Mouse (Mus musculus) activated CD4-positive, CD25-positive, alpha-beta regulatory T cell, adult 4 months (primary cell): ENCODE results near the gene Ccdc188. TPM values are rescaled to one million over a fixed set of nuclear protein-coding genes. Genes with fewer than 3 reads are reported as not detected.

ENCODE experiments used
- ATAC-seq: one replicate; pipeline ENCODE4 v1.8.0; 2017
- polyA plus RNA-seq, 2 experiments: library from polyadenylated mRNA; unstranded; fragments of 100-300 nt; shearing (Covaris generic); gene quantifications; one replicate each; pipeline ENCODE4 v1.2.1; 2017

Ccdc188 gene
- polyA plus RNA-seq, 2 experiments from 2014 or later = not detected

DNA sequence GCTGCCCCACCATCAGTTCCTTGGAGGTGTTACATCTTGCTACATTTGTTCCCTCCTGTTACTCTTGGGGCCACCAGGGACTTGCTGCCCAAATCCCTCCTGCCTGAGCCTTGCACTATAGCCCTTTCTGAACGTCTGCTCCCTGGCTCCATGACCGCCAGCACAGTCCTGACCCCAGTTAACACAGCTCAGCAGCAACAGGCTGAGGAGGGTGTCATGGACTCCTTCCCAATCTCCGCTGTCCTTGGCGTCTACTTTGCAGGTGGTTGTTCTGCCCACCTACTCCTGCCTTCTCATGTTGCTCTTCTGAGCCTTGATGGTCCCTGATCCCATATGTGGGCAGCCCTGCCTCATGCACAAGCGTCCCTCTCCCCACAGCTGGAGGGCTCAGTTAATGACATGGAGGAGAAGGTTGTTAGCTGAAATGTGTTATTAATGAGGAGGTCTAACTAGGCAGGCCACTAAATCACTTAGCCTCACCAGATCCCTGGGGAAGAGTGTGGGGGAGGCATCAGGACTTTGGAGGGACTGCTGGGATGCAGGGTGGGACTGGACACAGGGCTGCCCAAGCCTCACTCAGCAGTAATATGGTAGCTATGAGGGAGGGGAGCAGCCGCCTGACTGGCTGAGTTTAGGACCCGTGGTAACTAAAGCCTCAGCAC is 14.1 kb upstream of the Ccdc188 start:
- no peak for ATAC-seq

DNA sequence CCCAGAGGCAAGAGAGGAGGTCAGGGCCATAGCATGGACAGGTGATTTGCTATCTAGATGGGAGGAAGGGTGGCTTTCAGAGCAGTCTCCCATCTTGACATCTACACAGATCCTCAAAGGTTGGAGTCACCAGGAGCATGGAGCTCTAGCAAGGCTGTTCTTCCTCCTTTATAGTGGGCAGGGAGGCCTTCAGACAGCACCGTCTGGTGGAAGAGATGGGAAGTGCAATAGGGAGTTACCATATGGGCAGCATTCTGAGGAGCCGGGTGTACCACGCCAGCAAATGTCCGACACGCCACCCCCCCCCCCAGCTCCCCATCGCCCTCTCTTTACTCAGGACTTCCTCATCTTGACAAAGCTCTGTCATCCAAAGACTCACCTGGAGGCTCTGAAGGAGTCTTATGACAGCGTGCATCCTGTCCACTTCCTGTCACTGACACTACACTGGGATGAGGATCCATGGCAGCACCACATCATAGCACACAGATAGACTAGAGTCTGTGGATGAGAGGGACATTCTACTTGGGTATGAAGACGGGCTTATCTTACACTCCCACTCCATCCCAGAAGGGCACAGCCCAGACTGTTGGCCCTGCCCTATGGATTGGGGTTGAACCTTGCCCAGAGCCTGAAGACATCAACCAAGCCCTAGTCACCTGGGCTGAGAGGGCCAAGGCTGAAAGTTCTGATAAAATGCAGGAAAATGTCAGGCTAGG is 6.8 kb upstream of the Ccdc188 start:
- no peak for ATAC-seq

DNA sequence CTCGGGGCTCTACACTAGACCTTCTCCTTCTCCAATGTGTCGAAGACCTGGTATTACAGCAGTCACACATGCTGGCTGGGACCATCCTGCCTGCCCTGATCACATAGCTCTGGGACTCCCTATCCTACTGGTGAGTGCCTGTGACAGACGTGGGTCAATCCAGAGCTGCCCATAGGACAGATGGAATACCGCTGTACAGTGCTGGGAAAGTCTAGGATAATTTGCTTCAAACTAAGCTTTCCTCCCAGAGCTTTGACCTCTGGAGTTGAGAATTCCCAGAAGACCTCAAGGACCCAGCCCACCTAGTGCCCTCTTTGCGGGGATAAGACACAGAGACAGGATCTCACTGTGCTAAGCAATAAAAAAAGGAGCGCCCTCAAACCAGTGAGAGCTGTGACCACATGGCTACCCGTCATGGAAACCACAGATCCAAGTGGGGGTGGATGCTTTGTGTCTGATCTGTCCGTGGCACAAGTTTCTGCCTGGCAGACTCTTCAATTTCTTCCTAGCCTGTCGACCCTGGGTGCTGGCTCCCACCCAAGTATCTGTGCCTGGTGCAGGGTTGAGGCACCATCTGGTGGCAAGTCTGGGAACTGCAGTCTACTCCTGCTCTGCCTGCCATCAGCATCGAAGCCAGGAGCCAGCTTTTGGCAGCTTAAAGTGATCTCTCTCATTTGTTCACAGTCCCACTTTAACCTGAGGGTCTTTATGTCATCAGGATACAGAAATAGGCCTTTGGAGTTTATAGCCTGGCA is 6.1 kb upstream of the Ccdc188 start:
- peak; percentile 23 for ATAC-seq

DNA sequence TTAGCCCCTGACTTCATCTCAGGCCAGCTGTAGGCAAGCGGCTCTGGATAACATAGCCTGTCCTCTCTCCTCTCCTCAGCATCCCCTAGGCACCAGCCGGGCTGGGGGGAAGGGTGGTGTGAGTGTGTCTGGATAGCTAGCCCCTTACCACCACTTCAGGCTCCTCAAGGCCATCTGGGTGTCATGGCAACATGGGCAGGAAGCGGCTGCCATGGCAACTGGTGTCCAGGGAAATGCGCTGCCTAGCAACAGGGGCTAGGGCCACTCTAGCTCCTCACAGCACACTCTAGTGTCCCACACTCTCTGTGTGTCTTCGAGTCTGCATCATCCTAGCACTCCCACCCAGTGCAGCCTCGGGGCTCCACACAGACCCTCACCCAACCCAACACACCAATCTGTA is 4.0 kb upstream of the Ccdc188 start:
- ATAC-seq = no peak

DNA sequence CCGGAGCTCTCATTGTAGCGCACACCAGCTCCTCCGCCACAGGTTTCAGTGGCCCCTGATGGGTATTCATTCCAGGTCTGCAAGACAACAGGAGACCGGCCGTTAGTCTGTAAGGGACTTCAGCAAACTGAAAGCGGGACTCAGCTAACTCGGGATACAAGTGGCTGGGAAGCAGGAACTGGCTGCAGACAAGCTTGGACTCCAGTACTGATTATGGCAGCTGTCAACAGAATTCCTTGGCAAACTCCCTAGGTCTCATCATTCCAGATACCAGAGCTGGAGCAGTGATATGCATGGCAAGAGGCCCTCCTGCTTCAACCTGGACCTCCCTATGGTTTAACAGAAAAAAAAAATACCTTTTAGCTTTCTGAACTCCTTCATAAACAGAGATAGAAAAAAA is 2.8 kb upstream of the Ccdc188 start:
- no peak for ATAC-seq

DNA sequence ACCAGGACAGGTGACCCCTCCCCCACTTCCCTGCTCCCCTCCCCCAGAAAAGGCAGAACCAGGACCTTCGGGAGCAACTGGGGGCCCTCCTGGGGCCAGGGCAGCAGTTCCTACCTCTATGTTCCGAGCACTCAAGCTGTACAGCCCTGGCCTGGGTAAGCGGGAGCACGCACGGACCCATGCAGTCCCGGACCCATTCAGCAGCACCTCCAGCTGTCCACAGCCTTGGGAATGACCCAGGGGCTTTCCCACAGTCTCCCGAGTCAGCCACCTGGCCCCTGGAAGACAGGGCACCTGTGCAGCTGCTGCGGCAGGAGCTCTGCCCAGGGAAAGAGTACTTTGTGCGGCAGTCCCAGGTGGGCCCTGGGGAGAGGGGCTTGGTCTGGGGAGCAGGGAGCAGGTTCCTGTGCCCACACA is 909 bp downstream of the Ccdc188 start:
- no peak for ATAC-seq

DNA sequence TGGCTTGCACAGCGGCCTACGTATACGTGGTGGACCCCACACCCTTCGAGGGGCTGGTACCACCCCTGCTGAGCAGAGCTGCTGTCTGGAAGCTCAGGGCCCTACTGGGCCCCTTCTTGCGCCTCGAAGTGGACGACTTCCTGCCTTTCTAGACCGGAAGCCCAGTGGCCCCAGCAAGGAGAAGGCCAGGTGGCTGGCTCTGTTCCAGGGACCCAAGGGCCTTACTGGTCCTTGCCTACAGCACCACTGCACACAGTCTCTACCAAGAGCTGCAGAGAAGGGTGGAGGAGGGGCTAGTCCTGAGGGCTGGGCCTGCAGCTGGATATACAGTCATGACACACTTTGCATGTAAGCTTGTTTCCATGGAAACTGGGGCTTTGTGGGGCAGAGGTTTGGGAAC is 2.3 kb downstream of the Ccdc188 start:
- ATAC-seq = no peak

DNA sequence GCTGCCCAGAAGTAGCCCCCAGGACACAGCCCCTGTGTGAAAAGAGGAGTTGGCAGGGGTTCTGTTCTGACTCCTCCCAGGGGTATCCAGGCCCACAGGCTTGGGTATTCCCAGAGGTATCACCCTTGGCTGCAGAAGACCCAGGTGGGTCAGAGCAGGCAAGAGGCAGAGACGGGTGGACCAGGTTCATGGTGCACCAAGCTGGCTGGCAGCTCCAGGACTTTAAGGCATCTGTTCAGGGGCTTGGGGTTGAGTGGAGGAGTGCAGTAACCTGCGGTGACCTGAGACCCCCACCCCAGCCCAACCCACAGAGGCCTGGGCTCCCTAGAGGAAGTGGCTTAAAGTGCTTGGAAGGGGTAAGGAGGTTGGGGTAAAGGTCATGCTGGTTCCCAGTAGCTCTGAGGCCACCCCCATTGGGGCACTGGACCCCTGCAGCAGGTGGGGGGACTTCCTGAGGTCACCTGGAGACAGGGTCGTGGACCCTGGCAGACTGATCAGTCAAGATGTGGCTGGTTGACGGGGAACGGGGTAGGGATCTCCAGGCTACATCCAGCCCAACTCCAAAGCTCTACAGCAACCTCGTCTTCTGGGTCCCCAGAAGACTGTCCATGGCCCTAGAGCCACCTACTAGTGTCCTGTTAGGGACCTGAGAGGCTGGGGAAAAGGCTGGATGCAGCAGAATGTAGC is 3.3 kb downstream of the Ccdc188 start:
- no peak for ATAC-seq

DNA sequence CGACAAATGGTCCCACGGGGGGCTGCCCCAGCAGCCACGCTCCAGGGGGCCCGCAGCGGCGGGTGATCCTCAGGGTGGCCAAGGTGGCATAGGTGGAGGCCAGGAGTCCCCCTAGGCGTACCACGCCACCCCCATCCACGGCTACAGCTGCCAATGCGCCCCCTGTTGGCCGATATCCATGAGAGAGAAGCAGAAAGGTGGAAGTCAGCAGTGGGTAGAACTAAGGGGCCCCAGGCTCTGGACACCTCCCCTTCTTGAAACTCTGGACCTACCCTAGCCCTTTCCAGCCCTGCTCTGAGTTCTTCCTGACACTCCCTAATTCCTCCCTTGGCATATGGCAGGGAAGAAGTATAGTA is 3.8 kb downstream of the Ccdc188 start:
- ATAC-seq = no peak

DNA sequence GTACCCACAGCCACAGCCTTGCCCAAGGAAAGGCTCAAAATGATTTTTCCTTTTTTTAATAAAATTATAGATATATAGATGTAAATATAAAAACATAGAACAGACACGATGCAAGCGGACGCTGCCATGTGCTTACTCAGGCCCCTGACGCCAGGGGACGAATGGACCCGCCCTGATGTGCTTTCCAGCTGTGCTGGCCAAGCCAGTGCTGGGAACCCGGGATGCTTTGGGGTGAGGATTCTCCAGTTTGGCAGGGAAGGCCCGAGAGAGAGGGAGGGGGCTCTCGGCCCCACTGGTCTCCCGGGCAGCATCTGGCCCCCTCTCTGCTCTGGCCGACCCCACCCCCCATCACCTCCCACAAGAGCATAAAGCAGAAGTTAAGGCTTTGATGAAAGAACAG is 4.5 kb downstream of the Ccdc188 start:
- no peak for ATAC-seq

DNA sequence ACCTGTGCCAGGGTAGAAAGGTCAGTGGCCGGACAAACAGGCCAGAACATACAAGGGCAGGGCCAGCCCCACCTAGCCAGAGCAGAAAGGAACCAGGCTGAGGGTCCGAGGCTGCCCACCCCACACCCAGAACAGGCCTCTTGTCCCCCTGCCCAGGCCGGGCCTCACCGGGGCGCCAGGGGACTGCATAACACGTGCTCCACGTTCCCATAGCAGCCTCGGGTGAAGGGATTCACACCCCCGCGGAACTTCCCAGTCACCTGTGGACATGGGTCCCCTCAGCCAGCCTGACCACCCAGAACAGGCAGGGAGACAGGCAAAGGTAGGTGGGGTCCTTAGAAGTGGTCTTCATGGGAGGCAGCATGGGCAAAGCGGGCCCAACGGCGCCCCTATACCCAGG is 9.5 kb downstream of the Ccdc188 start:
- no peak for ATAC-seq

DNA sequence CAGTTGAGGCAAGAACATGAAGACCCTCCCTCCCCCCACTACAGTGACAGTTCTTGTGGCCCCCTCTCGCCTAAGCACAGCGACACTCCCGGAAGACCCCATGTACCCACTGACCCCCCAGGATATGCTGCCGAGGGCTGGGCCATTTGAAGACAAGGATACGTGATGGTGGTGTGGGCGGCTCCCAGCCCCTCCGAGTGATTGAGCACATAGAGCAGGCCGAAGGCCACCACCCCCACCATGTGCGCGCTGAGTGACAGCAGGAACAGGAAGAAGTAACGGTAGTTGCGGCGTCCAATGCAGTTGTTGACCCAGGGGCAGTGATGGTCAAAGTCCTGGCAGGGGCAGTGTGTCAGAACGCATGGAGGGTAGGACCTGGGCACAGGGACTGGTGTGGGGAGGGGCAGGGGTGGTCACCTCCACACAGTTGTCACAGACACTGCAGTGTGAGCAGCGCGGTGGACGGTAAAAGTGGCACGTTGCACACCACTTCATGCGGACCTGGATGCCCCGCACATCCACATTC is 10.3 kb downstream of the Ccdc188 start:
- ATAC-seq = no peak

DNA sequence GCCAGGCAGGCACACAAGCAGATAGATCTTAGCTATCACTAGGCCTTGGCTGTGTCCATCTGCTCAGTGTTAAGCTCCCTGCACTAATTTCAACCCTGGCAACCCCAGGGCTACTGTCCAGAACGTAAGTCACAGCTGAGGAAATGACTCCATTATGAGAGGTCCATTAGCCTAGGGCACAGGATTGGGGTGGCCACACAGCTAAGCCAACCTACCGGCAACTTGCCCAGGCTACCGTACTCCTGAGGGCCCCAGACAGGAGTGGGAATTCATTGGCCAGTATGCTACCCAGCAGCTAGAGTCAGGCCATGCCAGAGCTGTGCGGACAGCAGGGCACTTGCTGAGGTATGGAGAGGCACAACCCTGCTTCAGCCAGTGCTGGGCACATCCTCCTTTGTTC is 11.2 kb downstream of the Ccdc188 start:
- ATAC-seq = no peak

DNA sequence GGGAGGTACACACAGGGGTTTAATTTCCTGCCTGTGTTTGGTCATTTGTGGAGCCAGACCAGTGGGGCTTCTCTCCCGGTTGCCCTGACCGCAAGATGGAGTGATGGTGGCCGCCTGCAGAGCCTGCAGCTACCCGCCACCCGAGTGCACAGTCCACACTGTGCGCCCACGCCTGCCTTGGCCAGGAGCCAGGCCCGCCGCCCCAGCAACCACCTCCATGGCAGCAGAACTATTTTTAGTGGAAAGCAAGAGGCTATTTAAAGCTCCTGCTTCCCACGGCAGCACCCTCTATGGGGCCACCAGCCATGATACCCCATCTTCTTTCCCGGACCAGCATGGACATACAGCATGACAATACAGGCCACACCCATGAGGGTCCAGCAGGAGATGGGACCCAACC is 11.9 kb downstream of the Ccdc188 start:
- no peak for ATAC-seq

DNA sequence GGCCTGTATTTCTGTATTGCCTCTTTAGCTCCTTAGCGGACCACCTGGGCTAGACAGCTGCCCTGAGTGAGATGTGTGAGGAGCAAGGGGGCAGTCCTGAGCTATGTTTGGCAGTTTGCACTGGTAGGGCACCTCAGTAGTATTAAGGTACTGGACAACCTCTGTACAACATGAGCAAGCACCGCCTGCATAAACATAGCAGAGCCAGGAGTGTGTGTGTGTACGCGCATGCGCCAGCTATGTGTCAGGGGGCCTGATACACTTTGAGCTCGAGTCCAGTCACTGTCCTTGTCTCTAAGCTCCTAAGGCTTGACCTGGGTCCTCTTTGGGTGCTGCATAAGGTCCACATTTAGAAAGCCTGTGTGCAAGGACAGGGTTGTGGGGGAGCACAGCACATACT is 12.9 kb downstream of the Ccdc188 start:
- no peak for ATAC-seq

DNA sequence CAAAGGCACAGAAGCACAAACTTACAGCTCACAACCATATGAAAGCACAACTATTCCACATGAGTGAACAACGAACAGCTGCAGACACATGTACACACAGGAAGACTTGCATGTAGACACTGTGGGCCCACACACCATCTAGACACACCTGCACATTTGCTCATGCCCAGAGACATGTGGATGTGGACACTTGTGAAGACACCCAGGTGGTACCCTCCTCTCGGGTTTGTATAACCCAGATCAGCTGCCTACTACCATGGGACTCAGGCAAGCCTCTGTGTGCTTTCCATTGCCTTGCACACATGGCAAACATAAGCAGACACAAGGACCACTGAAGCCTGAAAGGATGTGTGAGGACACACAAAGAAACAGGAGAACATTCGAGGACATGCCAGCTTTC is 13.4 kb downstream of the Ccdc188 start:
- no peak for ATAC-seq

DNA sequence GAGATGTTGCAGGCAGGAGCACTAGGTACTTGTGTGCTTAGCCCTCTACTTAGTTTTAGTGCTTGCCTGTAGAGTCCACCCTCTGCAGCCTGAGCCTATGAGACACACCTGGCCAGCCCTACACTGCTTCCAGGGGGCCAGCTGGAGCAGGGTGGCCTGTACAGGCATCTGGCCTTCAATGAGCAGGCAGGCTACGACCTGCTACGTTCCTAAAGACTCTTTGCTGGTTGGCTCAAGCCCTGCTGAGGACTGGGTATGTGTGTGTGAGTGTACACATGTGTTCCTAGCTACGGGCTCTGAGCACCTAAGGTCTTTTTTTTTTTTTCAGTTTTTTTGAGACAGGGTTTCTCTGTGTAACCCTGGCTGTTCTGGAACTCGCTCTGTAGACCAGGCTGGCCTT is 13.8 kb downstream of the Ccdc188 start:
- no peak for ATAC-seq

DNA sequence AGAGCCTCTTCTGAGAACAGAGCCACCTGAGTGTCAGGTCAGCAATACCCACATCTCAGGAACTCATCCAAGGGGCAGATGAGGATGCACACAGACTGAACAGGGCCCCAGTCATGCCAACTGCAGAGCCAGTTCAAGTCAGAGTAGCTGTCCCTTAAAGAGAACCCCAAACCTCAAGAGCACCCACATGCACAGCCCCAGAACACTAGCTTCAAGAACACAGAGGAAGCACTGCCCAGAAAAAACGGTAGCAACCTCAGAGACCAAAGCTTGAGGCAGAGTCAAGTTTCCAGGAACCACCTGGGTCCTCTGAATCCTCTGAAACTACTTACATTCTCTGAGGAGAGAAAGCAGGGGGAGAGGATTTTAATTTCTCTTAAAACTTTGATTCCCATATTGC is 15.8 kb downstream of the Ccdc188 start:
- no peak for ATAC-seq

DNA sequence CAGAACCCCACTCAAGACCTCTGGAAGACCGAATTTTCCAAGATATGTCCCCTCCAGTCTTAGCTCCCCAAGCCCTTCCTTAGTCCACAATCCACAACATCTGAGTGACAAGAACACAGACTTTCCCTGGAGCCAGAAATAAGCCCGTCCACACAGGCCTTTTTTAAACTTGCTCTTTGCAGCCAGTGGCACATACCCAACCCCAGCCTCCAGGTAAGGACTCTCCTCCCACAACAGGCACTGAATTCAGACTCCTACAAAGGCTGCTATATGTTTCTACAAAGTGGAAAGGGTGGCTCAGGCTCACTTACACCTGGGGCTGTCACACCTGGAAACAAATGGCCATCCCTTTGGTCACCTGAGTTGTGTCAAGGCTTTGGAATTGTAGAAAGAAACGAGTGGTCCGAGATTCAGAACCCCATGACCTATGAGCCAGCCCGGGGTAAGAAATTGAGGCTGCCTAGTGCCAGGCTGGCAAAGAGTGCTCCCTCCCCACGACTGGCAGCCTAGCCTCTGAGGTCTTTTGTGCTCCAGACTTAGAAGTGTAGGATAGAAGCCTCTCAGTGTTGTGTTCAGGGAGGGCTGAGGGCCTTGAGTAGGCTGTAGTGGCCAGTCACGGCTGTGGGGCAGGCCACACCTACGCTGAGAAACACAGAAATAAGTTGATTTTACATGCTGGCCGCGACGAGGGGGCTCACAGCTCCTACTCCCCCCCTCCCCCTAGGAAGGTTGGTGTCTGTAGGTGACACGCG is 16.4 kb downstream of the Ccdc188 start:
- ATAC-seq = no peak

DNA sequence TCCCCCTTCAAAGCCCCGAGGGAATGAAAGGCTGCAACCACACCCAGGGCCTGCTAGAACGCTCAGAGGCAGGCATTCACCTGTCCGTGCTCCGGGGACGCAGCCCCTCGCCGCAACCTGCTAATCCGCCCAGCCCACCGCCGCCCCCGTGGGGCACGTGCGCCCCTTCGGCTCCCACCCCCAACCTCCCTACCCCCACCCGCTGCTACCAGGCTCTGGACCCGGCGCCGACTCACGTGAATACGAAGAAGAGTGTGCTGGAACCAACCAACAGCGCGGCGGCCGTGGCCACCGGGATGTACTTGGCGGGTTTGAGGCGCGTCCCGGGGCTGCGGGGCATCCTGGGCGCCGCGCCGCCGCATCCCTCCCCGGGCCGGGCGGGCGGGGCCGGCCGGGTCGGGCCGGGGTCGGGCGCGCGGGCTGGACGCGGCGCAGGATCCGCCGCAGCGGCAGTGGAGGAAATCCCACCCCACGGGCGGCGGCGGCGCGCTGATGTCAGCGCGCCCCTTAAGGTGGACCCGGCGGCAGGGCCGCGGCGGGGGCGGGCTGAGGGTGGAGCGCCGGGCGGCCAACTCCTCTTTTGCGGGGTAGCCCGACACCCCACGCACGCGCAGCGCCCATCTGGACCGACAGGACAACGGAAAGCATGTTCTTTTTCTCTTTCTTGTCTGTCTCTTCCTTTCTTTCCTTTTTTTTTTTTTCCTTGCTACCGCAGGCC is 17.2 kb downstream of the Ccdc188 start, which contains the start of gene Zdhhc8:
Gene Zdhhc8 (minus strand): TSS at position 466 of the 718 bp plus-strand sequence.
- peak; percentile 59 for ATAC-seq

DNA sequence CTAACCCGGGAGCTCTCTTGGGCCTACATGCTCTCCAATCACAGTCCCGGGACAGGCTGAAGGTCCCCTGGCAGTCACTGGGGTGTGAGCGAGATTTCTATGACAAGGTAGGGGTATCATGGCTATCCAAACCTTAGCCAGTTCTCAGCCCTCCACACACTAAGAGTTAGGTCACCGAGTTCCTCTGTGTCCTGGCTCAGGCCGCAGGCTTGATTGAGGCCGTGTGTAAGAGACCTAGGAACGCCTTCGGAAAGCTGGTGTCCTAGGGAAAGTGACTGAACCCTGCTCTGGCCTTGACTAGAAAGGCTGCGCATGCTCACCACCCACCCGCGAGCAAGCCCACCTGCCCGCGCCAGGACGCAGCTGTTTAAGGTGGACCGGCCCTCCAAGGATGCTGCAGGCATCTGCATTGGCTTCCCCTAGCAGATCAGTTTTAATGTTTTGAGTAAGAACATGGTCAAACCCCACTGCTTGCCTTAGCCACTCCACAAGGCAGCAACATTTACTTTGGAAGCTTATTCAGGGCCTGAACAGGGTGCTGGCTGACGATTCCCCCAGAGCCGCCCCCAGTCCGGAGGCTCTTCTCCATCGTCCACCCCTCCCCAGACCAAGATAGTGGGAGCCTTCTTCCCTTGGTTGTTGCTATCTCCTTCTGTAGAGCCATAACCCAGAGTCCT is 17.8 kb downstream of the Ccdc188 start:
- ATAC-seq = peak; percentile 23
